Mouse (Mus musculus) lung, postnatal 36 days (tissue): ENCODE data around the gene Ctrb1.

ENCODE experiments used
- DNase-seq: peaks from one replicate; pipeline ENCODE4 v3.0.0; 2022; ENCODE audit warnings: mixed read lengths

Ctrb1 gene

GRCm38 (mm10) chr8:111680423-111681028 is 10.3 kb downstream of the Ctrb1 start:
- no peak for DNase-seq

- DNase-seq: no peak
These were observed 12.0 kb downstream of the Ctrb1 start for GRCm38 (mm10) chr8:111678848-111679247.

- peak; percentile 84 for DNase-seq
These were observed 12.7 kb downstream of the Ctrb1 start for GRCm38 (mm10) chr8:111678111-111678510.

DNA sequence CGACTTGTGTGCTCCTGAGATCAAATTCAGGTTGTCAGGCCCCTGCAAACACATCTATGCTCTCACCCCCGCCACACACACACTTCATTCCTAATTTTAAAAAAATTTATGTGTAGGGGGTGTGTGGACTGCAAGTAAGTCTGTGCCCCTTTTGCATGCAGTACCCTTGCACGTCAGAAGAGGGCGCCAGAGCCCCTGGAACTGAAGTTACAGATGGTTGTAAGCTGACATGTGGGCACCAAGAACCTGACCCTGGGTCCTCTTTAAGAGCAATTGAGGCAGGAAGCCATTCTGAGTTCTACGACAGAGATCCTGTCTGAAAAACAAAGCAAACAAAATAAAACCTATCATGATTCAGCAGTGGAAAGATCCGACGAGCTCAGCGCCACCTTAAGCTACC is 14.6 kb downstream of the Ctrb1 start:
- no peak for DNase-seq

- DNase-seq: no peak
These were observed 24.1 kb downstream of the Ctrb1 start for GRCm38 (mm10) chr8:111666751-111667150.

GRCm38 (mm10) chr8:111662473-111662872 is 28.3 kb downstream of the Ctrb1 start:
- peak; percentile 96 for DNase-seq

DNA sequence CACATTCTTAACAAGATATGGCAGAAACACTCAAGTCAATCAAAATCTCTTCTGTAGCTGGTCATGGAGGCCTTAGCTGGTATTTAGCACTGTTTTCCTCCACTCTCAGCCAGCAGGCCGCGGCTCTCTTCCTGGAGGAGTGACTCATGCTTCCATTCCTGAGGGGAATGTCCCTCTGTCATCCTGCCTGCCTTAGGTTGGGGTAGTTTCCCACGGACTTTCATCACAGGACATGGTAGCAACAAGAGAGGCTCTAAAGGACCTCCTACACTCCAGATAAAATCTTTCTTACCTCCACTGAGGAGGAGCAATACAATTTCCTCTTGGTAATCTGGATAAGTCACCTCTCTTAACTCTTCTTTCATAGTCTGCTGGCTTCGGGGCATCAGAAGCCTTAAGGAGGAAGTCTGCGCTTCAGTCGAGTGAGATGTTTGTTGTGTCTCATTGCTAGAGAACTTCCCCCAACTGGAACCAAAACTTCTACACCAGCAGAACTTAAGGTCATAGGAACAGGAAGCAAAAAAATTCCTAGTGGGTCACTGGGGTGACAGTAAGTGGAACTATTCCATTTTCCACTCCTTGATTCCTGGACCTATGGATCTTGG is 31.9 kb downstream of the Ctrb1 start:
- DNase-seq: no peak

GRCm38 (mm10) chr8:111657312-111657854 is 33.4 kb downstream of the Ctrb1 start:
- no peak for DNase-seq

DNA sequence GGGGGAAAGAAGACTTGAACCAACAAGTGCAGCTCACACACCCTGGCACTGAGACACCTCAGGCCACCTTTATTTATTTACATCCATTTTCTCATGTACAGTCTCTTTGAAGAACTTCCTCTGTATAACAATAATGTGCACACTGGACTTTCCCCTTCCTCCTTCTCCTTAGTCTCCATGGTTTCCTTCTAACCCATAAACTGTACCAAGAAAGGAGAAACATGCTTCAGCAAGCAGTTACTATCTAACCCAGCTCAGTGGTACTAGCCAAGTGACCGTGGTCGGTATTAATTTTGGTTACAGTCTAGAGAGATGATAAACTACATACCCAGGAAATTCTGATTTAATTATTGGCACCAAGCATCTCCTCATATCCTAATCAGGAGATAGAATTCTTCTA is 37.3 kb downstream of the Ctrb1 start:
- DNase-seq: no peak

- DNase-seq: no peak
These were observed 40.2 kb downstream of the Ctrb1 start for GRCm38 (mm10) chr8:111650651-111651050.

- DNase-seq: no peak
These were observed 42.0 kb downstream of the Ctrb1 start for GRCm38 (mm10) chr8:111648834-111649233.

DNA sequence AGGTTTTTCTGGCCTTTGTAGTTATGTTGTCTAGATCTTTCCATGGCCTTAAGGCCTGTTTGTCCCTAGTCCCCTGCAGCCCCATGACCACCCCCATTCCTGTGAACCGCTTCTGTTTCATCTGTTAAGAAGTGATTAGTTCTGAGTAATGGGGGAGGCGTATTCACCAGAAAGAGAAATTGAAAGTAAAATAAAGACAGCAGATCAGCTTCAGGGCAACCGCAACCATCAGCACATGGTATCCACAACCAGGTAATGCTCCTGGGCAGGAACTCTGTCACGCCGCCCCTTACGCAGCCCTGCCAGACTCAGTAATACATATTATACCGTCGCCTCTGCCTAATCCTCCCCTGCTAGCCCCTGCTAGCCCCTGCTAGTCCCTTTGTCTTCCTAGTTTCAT is 45.1 kb downstream of the Ctrb1 start:
- DNase-seq: no peak

GRCm38 (mm10) chr8:111644286-111645051 is 46.3 kb downstream of the Ctrb1 start:
- peak; percentile 75 for DNase-seq

- peak; percentile 95 for DNase-seq
These were observed 47.3 kb downstream of the Ctrb1 start, which contains the start of gene Zfp1 for GRCm38 (mm10) chr8:111643264-111644141. Gene Zfp1, plus strand, starts transcription at chr8:111643401.

DNA sequence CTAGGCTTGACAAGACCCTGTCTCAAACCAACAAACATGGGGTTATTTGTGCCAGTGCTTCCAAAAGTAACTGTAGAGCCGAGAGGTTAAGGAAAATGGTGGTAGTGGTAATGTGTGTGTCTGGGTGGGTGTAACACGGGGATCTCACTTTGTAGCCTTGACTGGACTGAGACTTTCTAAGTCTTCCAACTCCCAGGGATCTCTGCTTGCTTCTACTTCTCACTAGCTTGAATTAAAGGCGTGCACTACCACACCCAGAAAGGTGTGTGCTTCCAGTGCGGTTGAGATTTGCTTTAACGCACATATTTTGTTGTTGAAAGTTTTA is 47.9 kb downstream of the Ctrb1 start:
- DNase-seq: no peak

DNA sequence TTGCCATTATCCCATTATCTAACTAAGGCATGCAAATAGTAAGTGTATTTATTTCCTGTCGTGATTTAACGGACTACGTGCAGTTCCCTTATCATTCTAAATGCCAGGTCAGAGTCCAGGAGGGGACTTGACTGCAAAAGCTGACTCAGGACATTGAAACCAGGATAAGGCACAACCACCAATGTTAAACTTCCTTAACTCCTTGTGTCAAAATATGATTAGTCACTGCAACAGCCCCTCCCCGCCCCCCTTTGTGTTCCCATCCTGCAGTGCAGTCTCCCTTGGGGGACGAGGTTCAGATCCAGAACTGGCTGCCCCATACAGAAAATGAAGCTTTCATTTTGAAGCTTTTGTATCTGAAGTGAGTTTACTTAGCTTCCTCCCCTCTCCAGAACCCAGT is 48.3 kb downstream of the Ctrb1 start:
- DNase-seq: no peak

DNA sequence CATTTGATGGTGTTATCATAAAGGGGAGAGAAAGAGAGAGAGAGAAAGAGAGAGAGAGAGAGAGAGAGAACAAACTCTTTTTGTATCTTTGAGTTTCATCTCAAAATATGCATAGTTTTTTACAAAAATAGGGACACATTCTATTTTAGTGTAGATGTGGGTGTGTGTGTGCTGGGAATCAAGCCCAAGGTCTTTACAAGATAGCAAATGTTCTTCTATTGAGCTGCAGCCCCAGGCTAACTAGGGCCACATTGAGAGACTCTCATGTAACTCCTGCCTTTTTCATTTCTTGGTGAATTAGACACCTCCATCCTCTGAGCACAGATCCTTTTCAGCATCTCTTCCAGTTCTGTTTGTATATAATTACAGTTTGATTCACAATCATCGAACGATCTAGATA is 49.7 kb downstream of the Ctrb1 start:
- no peak for DNase-seq

DNA sequence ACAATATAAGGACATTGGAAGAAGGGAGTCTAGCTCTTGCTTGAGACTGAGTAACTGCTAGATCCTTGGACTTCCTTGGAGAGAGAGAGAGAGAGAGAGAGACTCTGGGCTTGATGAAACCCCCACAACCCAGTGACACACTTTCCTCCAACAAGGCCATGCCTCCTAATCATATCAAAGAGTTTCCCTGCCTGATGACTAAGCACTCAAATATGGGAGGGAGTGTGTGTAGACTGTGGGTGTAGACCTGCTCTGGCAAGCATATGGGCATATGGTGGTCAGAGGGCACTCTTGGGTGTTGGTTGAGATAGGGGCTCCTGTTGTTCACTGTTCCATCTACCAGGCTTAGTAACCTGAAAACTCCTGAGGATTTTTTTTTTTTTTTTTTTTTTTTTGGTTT is 52.7 kb downstream of the Ctrb1 start:
- DNase-seq: no peak
